Mouse (Mus musculus) myocyte (in vitro differentiated cells): ENCODE measurements at regions not wholly inside any gene's neighbourhood (a gene's known extent, or its start where the extent isn't known, plus 50 kb on each side); places are given as distances from the start of the nearest gene placed in this dataset.
"Not testable (repeated sequence)": the region's sequence is repeated elsewhere in the genome, so short reads cannot be mapped to it uniquely, and the experiment has no call there.

ENCODE experiments used
- CEBPB ChIP-seq: IDR thresholded peaks from 2 replicates; pipeline ENCODE4 v1.6.1; 2011; ENCODE audit warnings: mild to moderate bottlenecking, moderate library complexity; ENCODE audit not compliant: poor library complexity, insufficient read depth, severe bottlenecking
- E2F4 ChIP-seq: IDR thresholded peaks from one replicate; pipeline ENCODE4 v1.6.1; 2011; ENCODE audit warnings: mild to moderate bottlenecking, control low read depth, moderate library complexity; ENCODE audit not compliant: insufficient read depth
- MAX ChIP-seq: IDR thresholded peaks from one replicate; pipeline ENCODE4 v1.6.1; 2011; ENCODE audit warnings: low read depth, mild to moderate bottlenecking, control low read depth
- MYOD1 ChIP-seq, 3 experiments: IDR thresholded peaks; one replicate each; pipeline ENCODE4 v1.6.1; 2011; ENCODE audit warnings: control low read depth in 2 of 3, low read depth in 2 of 3, mild to moderate bottlenecking in 2 of 3, moderate library complexity in 1 of 3; ENCODE audit not compliant: insufficient read length in 2 of 3, control insufficient read depth in 1 of 3
- MYOG ChIP-seq, 3 experiments: IDR thresholded peaks; one replicate each; pipeline ENCODE4 v1.6.1; 2011; ENCODE audit warnings: control low read depth in 2 of 3, low read depth in 2 of 3, mild to moderate bottlenecking in 2 of 3; ENCODE audit not compliant: insufficient read length in 2 of 3, control insufficient read depth in 1 of 3, insufficient read depth in 1 of 3
- POLR2A ChIP-seq: IDR thresholded peaks from one replicate; pipeline ENCODE4 v1.6.1; 2011; ENCODE audit warnings: low read depth, mild to moderate bottlenecking, control low read depth, moderate library complexity; ENCODE audit not compliant: insufficient read length
- REST ChIP-seq: IDR thresholded peaks from one replicate; pipeline ENCODE4 v1.6.1; 2011; ENCODE audit warnings: mild to moderate bottlenecking, control low read depth, moderate library complexity; ENCODE audit not compliant: insufficient read depth, insufficient read length
- SRF ChIP-seq: IDR thresholded peaks from one replicate; pipeline ENCODE4 v1.6.1; 2011; ENCODE audit warnings: low read depth; ENCODE audit not compliant: control insufficient read depth, insufficient read length
- TCF12 ChIP-seq: IDR thresholded peaks from one replicate; pipeline ENCODE4 v1.6.1; 2011; ENCODE audit warnings: mild to moderate bottlenecking, control low read depth; ENCODE audit not compliant: poor library complexity, insufficient read depth, severe bottlenecking
- USF1 ChIP-seq: IDR thresholded peaks from one replicate; pipeline ENCODE4 v1.6.1; 2011; ENCODE audit warnings: low read depth, mild to moderate bottlenecking, control low read depth, moderate library complexity

DNA sequence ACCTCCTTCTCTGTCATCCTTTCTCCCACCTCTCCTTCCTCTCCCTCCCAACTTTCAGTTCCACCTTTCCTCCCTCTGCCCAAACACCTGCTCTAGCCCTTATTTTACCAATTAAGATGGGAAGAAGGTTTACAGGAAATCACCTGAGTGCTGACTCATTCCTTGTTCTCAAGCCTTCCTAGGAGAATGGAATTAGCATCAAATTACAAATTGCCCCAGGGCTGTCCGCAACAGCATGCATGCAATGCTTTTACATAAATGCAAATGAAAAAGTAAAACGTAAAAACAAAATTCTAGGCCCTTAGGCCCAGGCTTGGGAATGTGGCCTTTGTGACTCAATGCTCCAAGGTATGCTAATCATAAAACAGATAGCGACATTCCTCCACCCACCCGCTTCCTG lies 175.2 kb downstream of the Diras2 start:
- TF ChIP-seq POLR2A; CEBPB; MYOD1 (IDR thresholded peaks at IDR 0.05; ENCODE audit: control insufficient read depth in 1 of 3, insufficient read length in 2 of 3, low read depth in 2 of 3); MYOG (IDR thresholded peaks at IDR 0.05; ENCODE audit: control insufficient read depth in 1 of 3, insufficient read depth in 1 of 3, insufficient read length in 2 of 3, low read depth in 2 of 3); E2F4; TCF12; USF1; MAX; REST; SRF: not testable (repeated sequence)
